Mouse (Mus musculus) small intestine, adult 2 months (tissue): ENCODE data around the gene Tesk1.

Experiments
- CTCF ChIP-seq: fragments of 200-500 bp; IDR thresholded peaks from 2 replicates; pipeline ENCODE4 v1.5.1; 2012; ENCODE audit warnings: low read depth, mild to moderate bottlenecking, control low read depth, inconsistent platforms, low read length, moderate library complexity, mixed read lengths; ENCODE audit not compliant: insufficient replicate concordance, insufficient read length; ENCODE audit errors: extremely low read depth
- POLR2A ChIP-seq: fragments of 200-500 bp; IDR thresholded peaks from 2 replicates; pipeline ENCODE4 v1.6.1; 2012; ENCODE audit warnings: low read depth, mild to moderate bottlenecking, control low read depth, inconsistent platforms, low read length, moderate library complexity

DNA sequence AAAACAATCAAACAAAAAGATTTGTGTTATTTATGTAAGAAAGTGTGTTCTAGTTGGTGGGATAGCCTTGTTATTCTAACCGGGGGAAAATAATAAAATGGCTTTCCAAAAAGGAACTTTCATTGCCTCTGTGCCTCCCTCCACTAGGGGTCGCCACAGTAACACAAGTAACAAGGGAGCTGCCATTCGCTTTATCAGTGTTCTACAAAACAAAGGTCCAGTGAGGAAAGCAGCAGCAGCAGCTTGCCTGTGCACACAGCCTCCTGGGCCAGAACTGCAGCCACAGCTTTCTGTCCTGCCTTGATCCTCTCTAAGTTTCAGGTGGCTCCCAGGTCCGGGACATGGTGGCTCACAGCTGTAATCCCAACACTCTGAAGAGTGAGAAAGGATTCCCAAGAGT, 10.0 kb upstream of the Tesk1 start:
- TF ChIP-seq CTCF (peak; percentile 63; the same call in 1 of the 2 replicates), POLR2A (no peak)
